Mouse (Mus musculus) brain, embryonic 14.5 days (tissue): ENCODE data around the gene B4galnt1.

ENCODE experiments used
- CTCF ChIP-seq: fragments of 200-500 bp; IDR thresholded peaks from 2 replicates; pipeline ENCODE4 v1.5.1; 2012; ENCODE audit warnings: inconsistent platforms, mild to moderate bottlenecking, moderate library complexity, borderline replicate concordance; ENCODE audit not compliant: insufficient read depth, insufficient read length; ENCODE audit errors: extremely low read depth
- POLR2A ChIP-seq: fragments of 200-500 bp; IDR thresholded peaks from 2 replicates; pipeline ENCODE4 v1.6.1; 2012; ENCODE audit warnings: mild to moderate bottlenecking, inconsistent platforms, borderline replicate concordance; ENCODE audit not compliant: poor library complexity, insufficient read depth, insufficient read length, severe bottlenecking; ENCODE audit errors: extremely low read depth

DNA sequence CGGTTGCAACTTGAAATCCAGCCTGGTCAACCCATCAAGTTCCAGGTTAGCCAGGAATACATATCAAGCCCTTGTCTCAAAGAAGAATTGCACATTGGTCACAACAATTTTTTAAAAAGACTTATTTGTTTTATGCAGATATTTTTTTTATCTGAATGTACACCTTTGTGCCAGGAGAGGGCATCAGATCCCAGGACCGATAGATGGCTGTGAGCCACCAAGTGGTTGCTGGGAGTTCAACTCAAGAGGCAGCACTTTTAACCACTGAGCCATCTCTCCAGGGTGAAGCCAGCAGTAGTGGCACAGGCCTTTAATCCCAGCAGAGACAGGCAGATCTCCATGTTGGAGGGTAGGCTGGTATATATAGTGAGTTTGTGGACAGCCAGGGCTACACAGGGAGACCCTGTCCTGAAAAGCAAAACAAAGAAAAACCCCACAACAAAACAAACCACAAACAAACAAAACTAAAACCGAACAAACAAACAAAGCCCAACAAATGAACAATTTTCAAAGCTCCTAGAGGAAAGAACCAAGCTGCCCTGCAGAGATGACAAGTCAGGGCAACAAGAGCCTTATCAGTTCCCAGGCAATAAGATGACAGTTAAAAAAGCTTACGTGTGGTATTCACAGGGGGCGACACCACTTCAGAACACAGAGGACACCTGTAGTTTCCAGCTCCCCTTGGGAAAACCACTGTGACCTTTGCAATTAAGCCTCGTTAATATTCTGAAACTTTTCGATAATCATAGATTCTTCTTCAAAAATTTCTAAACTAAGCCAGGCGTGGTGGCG, 39.6 kb upstream of the B4galnt1 start:
- peak; percentile 55; the same call in 1 of the 2 replicates for TF ChIP-seq CTCF
- TF ChIP-seq POLR2A: no peak
